Mouse (Mus musculus): ENCODE data around the gene Olfr720.

Olfr720 gene

DNA sequence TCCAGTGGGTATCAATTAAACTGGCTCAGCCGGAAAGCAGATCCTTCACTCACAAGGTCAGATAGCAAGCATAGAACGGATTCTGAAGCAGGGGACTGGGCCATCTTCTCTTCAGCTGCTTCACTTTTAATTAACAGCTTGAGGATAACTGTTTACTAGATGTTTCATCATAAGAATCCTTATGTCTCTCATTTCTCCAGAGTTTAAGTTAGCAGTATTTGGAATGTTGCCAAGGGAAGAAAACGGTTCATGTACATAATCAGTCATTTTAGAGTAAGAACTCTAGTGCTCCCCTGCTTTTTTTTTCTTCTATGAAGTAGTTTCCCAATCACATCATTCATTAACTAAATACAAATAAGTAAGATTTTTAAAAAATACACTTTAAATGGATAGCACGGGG, at the start of gene Olfr720:
TSS of gene Olfr720 (minus strand) at position 101 of the 400 bp plus-strand sequence.
- in situ Hi-C loops (cut with MboI; ENCODE audit: low pct_unique_long_range_greater_than_20kb in 1 of 2, low sequenced_read_pairs in 2 of 2, unreplicated experiment in 1 of 2): no loop called here

All from mouse embryonic stem cell (cell line).